Comparison of ENCODE assay signal across 28 mouse cellular contexts in the genomic region with DNA sequence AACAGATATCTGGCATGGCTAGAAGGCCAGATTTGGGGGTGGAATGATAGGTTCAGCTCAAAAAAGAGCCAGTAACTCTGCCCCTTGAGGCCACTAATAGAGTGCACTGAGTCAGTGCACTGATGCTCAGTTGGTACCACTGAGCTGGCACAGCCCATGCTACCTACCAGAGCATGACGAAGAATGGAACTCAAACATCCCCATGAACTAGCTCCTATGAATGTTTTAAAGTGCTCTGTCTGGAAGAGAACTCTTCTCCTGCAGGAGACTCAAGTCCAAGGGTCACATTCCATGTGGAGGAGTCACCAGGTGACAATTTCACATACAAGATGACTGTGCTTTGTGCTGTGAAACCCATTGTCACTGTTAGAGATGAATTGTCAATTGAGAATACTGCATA. TPM values are rescaled to one million over a fixed set of nuclear protein-coding genes. Genes with fewer than 3 reads are reported as not detected.
DNase-seq lines count a peak whose midpoint lies in the region; ATAC-seq and TF ChIP-seq lines count a peak whose summit lies in the region.
"Had no signal": no experiment of that assay in that cellular context is flagged by ENCODE, and none has a peak within 500 bp of the region (broad histone marks: within the 10 kb centered on the region; RNA-seq: fewer than 3 reads in every experiment).

No protein-coding gene starts in this region.

- no peak for TF ChIP-seq POLR2A in kidney, adult 2 months (IDR thresholded peaks at IDR 0.05; ENCODE audit: low read depth, low read length)

- DNase-seq in kidney, adult 2 months: peak; percentile 83
- DNase-seq in kidney, postnatal 14 days: peak; percentile 35
- DNase-seq in spleen, postnatal 36 days (ENCODE audit: low spot score in 2 of 2): no peak
- no peak for DNase-seq in spleen, postnatal 14 days (ENCODE audit: low spot score in 2 of 2)
- DNase-seq in lung, postnatal 14 days: no peak
- DNase-seq: adrenal gland, postnatal 25 days; cerebellum, adult 18-20 months; cerebellum, postnatal 10 days; forebrain, postnatal 0 days; gastrocnemius, postnatal 10 days; heart, postnatal 14 days; liver; lung, embryonic 14.5 days; retina, postnatal 1 day; right cerebral cortex, postnatal 14 days; thymus, adult 2 months; thymus, postnatal 36 days had no signal

- no peak overlapping the region for H3K4me2 ChIP-seq in kidney, embryonic 14.5 days (replicated peaks; ENCODE audit: low read depth, low read length)
- H3K4me2 ChIP-seq in intestine, embryonic 16.5 days (ENCODE audit: low read depth, low read length): no peak overlapping the region
- H3K4me2 ChIP-seq: forebrain, embryonic 12.5 days; hindbrain, embryonic 15.5 days; lung, embryonic 14.5 days; midbrain, embryonic 15.5 days; neural tube, embryonic 15.5 days had no signal

- H3K9ac ChIP-seq in kidney, embryonic 14.5 days (ENCODE audit: low read depth, low read length): no peak overlapping the region
- no peak overlapping the region for H3K9ac ChIP-seq in intestine, embryonic 16.5 days (ENCODE audit: low read depth, low read length)
- H3K9ac ChIP-seq: forebrain, embryonic 12.5 days; forebrain, postnatal 0 days; hindbrain, embryonic 15.5 days; liver, embryonic 14.5 days; lung, embryonic 14.5 days; midbrain, embryonic 15.5 days; neural tube, embryonic 15.5 days had no signal

- H3K36me3 ChIP-seq in kidney, adult 2 months (ENCODE audit: control insufficient read depth, insufficient read depth, low read length): no peaks in the 10 kb centered on the region
- H3K36me3 ChIP-seq in kidney, embryonic 14.5 days (ENCODE audit: control insufficient read depth, insufficient read depth, low read length): no peaks in the 10 kb centered on the region
- no peaks in the 10 kb centered on the region for H3K36me3 ChIP-seq in intestine, embryonic 16.5 days (ENCODE audit: control insufficient read depth, insufficient read depth, low read length)
- H3K36me3 ChIP-seq: forebrain, embryonic 12.5 days; hindbrain, embryonic 10.5 days; hindbrain, embryonic 15.5 days; midbrain, embryonic 10.5 days; midbrain, embryonic 15.5 days; neural tube, embryonic 15.5 days had no signal

- no peak for ATAC-seq in kidney, embryonic 14.5 days (ENCODE audit: low FRiP score, low TSS enrichment)
- peak; percentile 81 for ATAC-seq in intestine, embryonic 16.5 days
- ATAC-seq: CD4-positive, CD25-positive, alpha-beta regulatory T cell, adult 4 months; forebrain, postnatal 0 days; midbrain, embryonic 15.5 days had no signal

- TF ChIP-seq CTCF in kidney, adult 2 months (conservative IDR thresholded peaks at IDR 0.05; ENCODE audit: insufficient read depth, insufficient read length, low read depth, low read length): no peak; the same call in 1 of the 2 replicates

- 48% methylated on average over 1 of the region's 1 CpGs for WGBS in kidney, adult 2 months
- 92% methylated on average over 1 of the region's 1 CpGs for WGBS in kidney, embryonic 14.5 days
- 85% methylated on average over 1 of the region's 1 CpGs for WGBS in intestine, embryonic 16.5 days

- no peak overlapping the region for H3K4me3 ChIP-seq in kidney, adult 2 months (ENCODE audit: insufficient read depth, low read depth, low read length)
- no peak overlapping the region for H3K4me3 ChIP-seq in kidney, embryonic 14.5 days (ENCODE audit: low read length)
- no peak overlapping the region for H3K4me3 ChIP-seq in intestine, embryonic 16.5 days (ENCODE audit: low read length)
- H3K4me3 ChIP-seq: erythroblast, embryonic 14.5 days; forebrain, embryonic 12.5 days; hindbrain, embryonic 10.5 days; hindbrain, embryonic 15.5 days; midbrain, embryonic 10.5 days; midbrain, embryonic 15.5 days; neural tube, embryonic 15.5 days had no signal

- peak overlapping the region; percentile 20; the same call in 1 of the 2 replicates for H3K27ac ChIP-seq in kidney, adult 2 months (ENCODE audit: insufficient read depth, low read depth, low read length)
- H3K27ac ChIP-seq in kidney, embryonic 14.5 days (ENCODE audit: low read depth, low read length): no peak overlapping the region
- no peak overlapping the region for H3K27ac ChIP-seq in intestine, embryonic 16.5 days (ENCODE audit: low read length)
- H3K27ac ChIP-seq: forebrain, embryonic 12.5 days; hindbrain, embryonic 10.5 days; hindbrain, embryonic 15.5 days; liver, embryonic 14.5 days; midbrain, embryonic 10.5 days; midbrain, embryonic 15.5 days; neural tube, embryonic 15.5 days had no signal

- no peaks in the 10 kb centered on the region for H3K27me3 ChIP-seq in kidney, adult 2 months (replicated peaks; ENCODE audit: control insufficient read depth, insufficient read depth, low read length)
- H3K27me3 ChIP-seq in kidney, embryonic 14.5 days (ENCODE audit: control insufficient read depth, insufficient read depth, low read length): no peaks in the 10 kb centered on the region
- H3K27me3 ChIP-seq in intestine, embryonic 16.5 days (replicated peaks; ENCODE audit: control insufficient read depth, insufficient read depth, low read length): no peaks in the 10 kb centered on the region
- H3K27me3 ChIP-seq: forebrain, embryonic 12.5 days; hindbrain, embryonic 15.5 days; midbrain, embryonic 15.5 days; neural tube, embryonic 15.5 days had no signal

- peaks cover 9% of the 10 kb centered on the region; the same call in 1 of the 2 replicates for H3K4me1 ChIP-seq in kidney, adult 2 months (ENCODE audit: control insufficient read depth, insufficient read depth, low read length)
- no peaks in the 10 kb centered on the region; the same call in none of the 2 replicates for H3K4me1 ChIP-seq in kidney, embryonic 14.5 days (ENCODE audit: control insufficient read depth, insufficient read depth, low read length)
- 0 out of 2 replicates have a peak, but pooled peaks cover 6% of the 10 kb centered on the region for H3K4me1 ChIP-seq in intestine, embryonic 16.5 days (ENCODE audit: control insufficient read depth, insufficient read depth, low read length)
- H3K4me1 ChIP-seq: forebrain, embryonic 12.5 days; hindbrain, embryonic 10.5 days; hindbrain, embryonic 15.5 days; midbrain, embryonic 10.5 days; midbrain, embryonic 15.5 days; neural tube, embryonic 15.5 days had no signal

- no peaks in the 10 kb centered on the region for H3K9me3 ChIP-seq in kidney, embryonic 14.5 days (ENCODE audit: control insufficient read depth, low read length)
- H3K9me3 ChIP-seq in intestine, embryonic 16.5 days (ENCODE audit: control insufficient read depth, low read length): no peaks in the 10 kb centered on the region
- H3K9me3 ChIP-seq: forebrain, embryonic 12.5 days; hindbrain, embryonic 10.5 days; hindbrain, embryonic 15.5 days; midbrain, embryonic 10.5 days; midbrain, embryonic 15.5 days; neural tube, embryonic 15.5 days had no signal

RNA-seq across cellular contexts. Expression of gene Stard5, which starts 13.1 kb away (rescaled TPM):
- 80.0 and 88.2 TPM in 2 replicates for polyA plus RNA-seq in kidney, adult 2 months (2012; rRNA removed)
- polyA plus RNA-seq in kidney, embryonic 14.5 days (2014; fragmentation: Nextera tagmentation; extraction: Ambion mirVana): 13.0 and 19.4 TPM in 2 replicates
- polyA plus RNA-seq in intestine, embryonic 16.5 days (2015; fragmentation: Nextera tagmentation; extraction: Ambion mirVana): 67.7 and 77.3 TPM in 2 replicates

RNA-seq across cellular contexts. Expression of gene Tmc3, which starts 34.0 kb away (rescaled TPM):
- polyA plus RNA-seq in kidney, adult 2 months (2012; rRNA removed): 0.88 and 1.0 TPM in 2 replicates
- polyA plus RNA-seq in kidney, embryonic 14.5 days (2014; fragmentation: Nextera tagmentation; extraction: Ambion mirVana): 0.84 and 0.91 TPM in 2 replicates
- 1.0 and 1.5 TPM in 2 replicates for polyA plus RNA-seq in intestine, embryonic 16.5 days (2015; fragmentation: Nextera tagmentation; extraction: Ambion mirVana)
- polyA plus RNA-seq: erythroblast, embryonic 14.5 days had no signal

Comparison
In these comparisons a context has a peak if more than half of its experiments do, and no peak if none do; other contexts are left out.
1. DNase-seq: peak in kidney, adult 2 months (single experiment) and kidney, postnatal 14 days (single experiment); none in spleen, postnatal 36 days (0 of 2), spleen, postnatal 14 days (0 of 2) and lung, postnatal 14 days (single experiment).